In the genomic region with DNA sequence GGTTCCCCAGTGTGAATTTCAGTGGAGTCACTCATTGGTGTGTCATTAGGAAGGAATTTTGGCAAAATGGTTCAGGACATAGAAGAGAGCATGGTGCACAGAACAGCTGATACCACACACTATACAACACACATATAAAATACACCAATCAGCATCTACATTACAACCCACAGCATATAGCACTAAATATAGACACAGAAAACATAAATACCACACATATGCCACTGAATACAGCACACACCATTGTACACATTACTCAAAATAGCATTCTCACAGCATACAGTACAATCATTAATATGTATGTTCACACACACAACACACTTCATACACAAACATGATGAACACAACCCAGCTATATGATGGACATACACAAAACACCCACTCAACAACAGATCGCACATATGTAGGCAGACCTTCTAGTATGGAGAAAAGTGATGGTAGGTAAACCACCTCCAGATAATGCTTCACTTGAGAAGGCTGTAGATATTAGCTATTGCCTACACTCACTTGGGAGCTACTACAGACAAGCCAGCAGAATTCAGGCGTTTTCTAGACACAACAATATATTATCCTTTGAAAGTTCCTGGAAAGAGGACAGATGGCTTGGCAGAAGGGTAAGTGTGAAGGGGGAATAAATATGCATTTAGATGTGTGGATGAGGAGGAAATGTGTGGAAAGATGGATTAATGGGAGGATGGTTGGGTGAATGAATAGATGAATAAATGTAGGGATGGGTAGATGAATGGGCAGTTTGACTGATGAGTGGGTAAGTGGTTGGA, we compare ENCODE assay signal across 25 mouse cellular contexts.
DNase-seq lines count a peak whose midpoint lies in the region; ATAC-seq lines count a peak whose summit lies in the region.
"Had no signal": no experiment of that assay in that cellular context is flagged by ENCODE, and none has a peak within 500 bp of the region (broad histone marks: within the 10 kb centered on the region; RNA-seq: fewer than 3 reads in every experiment).

No protein-coding gene starts in this region.

- no peak overlapping the region for H3K4me2 ChIP-seq in forebrain, embryonic 13.5 days
- no peak overlapping the region for H3K4me2 ChIP-seq in forebrain, embryonic 12.5 days
- H3K4me2 ChIP-seq: embryonic facial prominence, embryonic 13.5 days; heart, embryonic 11.5 days; hindbrain, embryonic 13.5 days; intestine, embryonic 15.5 days had no signal

- peaks cover 4% of the 10 kb centered on the region; the same call in 1 of the 2 replicates for H3K27me3 ChIP-seq in forebrain, embryonic 13.5 days
- peaks cover 37% of the 10 kb centered on the region for H3K27me3 ChIP-seq in forebrain, embryonic 12.5 days
- H3K27me3 ChIP-seq: intestine, embryonic 15.5 days had no signal

- no peaks in the 10 kb centered on the region for H3K36me3 ChIP-seq in forebrain, embryonic 13.5 days (ENCODE audit: poor library complexity, severe bottlenecking)
- H3K36me3 ChIP-seq in forebrain, embryonic 12.5 days (replicated peaks), result no peaks in the 10 kb centered on the region
- H3K36me3 ChIP-seq: embryonic facial prominence, embryonic 13.5 days; hindbrain, embryonic 13.5 days; intestine, embryonic 15.5 days had no signal

- H3K9me3 ChIP-seq in forebrain, embryonic 13.5 days (replicated peaks), result no peaks in the 10 kb centered on the region
- no peaks in the 10 kb centered on the region for H3K9me3 ChIP-seq in forebrain, embryonic 12.5 days
- H3K9me3 ChIP-seq: embryonic facial prominence, embryonic 13.5 days; hindbrain, embryonic 13.5 days; intestine, embryonic 15.5 days had no signal

- ATAC-seq in forebrain, embryonic 13.5 days, result peak; percentile 38; the same call in 1 of the 2 replicates
- no peak for ATAC-seq in forebrain, embryonic 12.5 days (ENCODE audit: low FRiP score)
- 0 out of 2 replicates have a peak, but pooled peaks have one; percentile 52 for ATAC-seq in frontal cortex, adult (ENCODE audit: low TSS enrichment)
- ATAC-seq: activated CD4-positive, CD25-positive, alpha-beta regulatory T cell, adult 4 months; hindbrain, embryonic 16.5 days; intestine, embryonic 15.5 days had no signal

- H3K27ac ChIP-seq in forebrain, embryonic 13.5 days, result no peak overlapping the region; the same call in 1 of the 2 replicates
- H3K27ac ChIP-seq in forebrain, embryonic 12.5 days, result no peak overlapping the region
- H3K27ac ChIP-seq: embryonic facial prominence, embryonic 13.5 days; hindbrain, embryonic 13.5 days; intestine, embryonic 15.5 days had no signal

- no peak overlapping the region for H3K4me3 ChIP-seq in forebrain, embryonic 13.5 days
- H3K4me3 ChIP-seq in forebrain, embryonic 12.5 days (replicated peaks), result no peak overlapping the region
- H3K4me3 ChIP-seq: embryonic facial prominence, embryonic 13.5 days; erythroblast, embryonic 14.5 days; hindbrain, embryonic 13.5 days; intestine, embryonic 15.5 days had no signal

- H3K4me1 ChIP-seq in forebrain, embryonic 13.5 days, result no peaks in the 10 kb centered on the region
- H3K4me1 ChIP-seq in forebrain, embryonic 12.5 days, result no peaks in the 10 kb centered on the region
- H3K4me1 ChIP-seq: embryonic facial prominence, embryonic 13.5 days; hindbrain, embryonic 13.5 days; intestine, embryonic 15.5 days had no signal

- 75% methylated on average over 2 of the region's 2 CpGs for WGBS in forebrain, embryonic 13.5 days
- WGBS in forebrain, embryonic 12.5 days, result 83% methylated on average over 2 of the region's 2 CpGs

- H3K9ac ChIP-seq in forebrain, embryonic 13.5 days, result no peak overlapping the region
- no peak overlapping the region for H3K9ac ChIP-seq in forebrain, embryonic 12.5 days
- H3K9ac ChIP-seq: embryonic facial prominence, embryonic 13.5 days; hindbrain, embryonic 13.5 days; intestine, embryonic 15.5 days had no signal

- no peak for DNase-seq in frontal cortex, postnatal 25 days (ENCODE audit: low spot score in 2 of 2)
- peak; percentile 5 for DNase-seq in right cerebral cortex, adult 18-20 months
- no peak for DNase-seq in right cerebral cortex, postnatal 25 days
- peak; percentile 3 for DNase-seq in telencephalon, adult 2 months (ENCODE audit: low read depth, low spot score)
- DNase-seq in spleen, postnatal 14 days (ENCODE audit: low spot score in 2 of 2), result no peak
- DNase-seq: adrenal gland, adult 8-10 months; adrenal gland, postnatal 25 days; cerebellum, adult 11 months; cerebellum, adult 2 months; cerebellum, adult 9-11 months; cerebellum, postnatal 25 days; gastrocnemius, postnatal 10 days; gastrocnemius, postnatal 36 days; kidney, adult 11 months; kidney, adult 8-10 months had no signal

Comparison
In these comparisons a context has a peak if more than half of its experiments do, and no peak if none do; other contexts are left out.
1. DNase-seq: peak in right cerebral cortex, adult 18-20 months (single experiment) and telencephalon, adult 2 months (single experiment); none in frontal cortex, postnatal 25 days (0 of 2), right cerebral cortex, postnatal 25 days (single experiment) and spleen, postnatal 14 days (0 of 2).